Mouse (Mus musculus) gastrocnemius, postnatal 14 days (tissue): ENCODE results near the gene Ankrd23. TPM values are rescaled to one million over a fixed set of nuclear protein-coding genes. Genes with fewer than 3 reads are reported as not detected.
A peak's percentile ranks its signal among the peaks of the same experiment; 100 is the strongest.

Experiments
- DNase-seq: peaks from one replicate; pipeline ENCODE4 v3.0.0; 2021; ENCODE audit warnings: mixed read lengths
- intact Hi-C: fragments of 180-260 bp; cut with DNase I; formaldehyde crosslinking; loops from one replicate; pipeline ENCODE4 v1.15.1; 2025; ENCODE audit warnings: low total_unique reads
- total RNA-seq, 2 experiments: library from RNA; stranded (reverse); gene quantifications; 2 replicates each; pipeline ENCODE4 v1.2.3; 2021

Gene Ankrd23
- total RNA-seq, 2 experiments from 2014 or later, result 1,005 to 1,120 TPM

DNA sequence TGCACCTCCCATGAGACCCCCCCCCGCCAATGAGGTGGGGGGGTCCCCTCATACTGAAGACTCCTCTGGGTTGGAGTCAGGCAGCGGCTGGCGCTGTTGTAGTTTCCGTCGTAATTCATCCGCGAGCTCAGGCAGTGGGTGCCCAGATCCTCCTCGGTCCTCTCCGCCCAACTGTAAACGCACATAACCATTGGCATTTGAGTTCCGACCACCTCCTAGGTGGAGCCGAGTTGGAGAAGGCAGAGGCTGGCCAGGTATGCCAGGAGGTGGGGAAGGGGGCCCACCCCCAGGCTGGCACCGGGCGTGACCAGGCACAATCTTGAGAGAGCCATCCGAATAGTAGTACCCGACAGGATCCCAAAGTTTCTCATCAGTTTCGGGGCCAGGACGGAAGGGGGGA lies 12.8 kb upstream of the Ankrd23 start:
- no peak for DNase-seq
- intact Hi-C loops, result loop anchor here (5.0 kb wide), 1 partner anchor 133 kb away; the partner anchor contains the start of gene Fam178b

DNA sequence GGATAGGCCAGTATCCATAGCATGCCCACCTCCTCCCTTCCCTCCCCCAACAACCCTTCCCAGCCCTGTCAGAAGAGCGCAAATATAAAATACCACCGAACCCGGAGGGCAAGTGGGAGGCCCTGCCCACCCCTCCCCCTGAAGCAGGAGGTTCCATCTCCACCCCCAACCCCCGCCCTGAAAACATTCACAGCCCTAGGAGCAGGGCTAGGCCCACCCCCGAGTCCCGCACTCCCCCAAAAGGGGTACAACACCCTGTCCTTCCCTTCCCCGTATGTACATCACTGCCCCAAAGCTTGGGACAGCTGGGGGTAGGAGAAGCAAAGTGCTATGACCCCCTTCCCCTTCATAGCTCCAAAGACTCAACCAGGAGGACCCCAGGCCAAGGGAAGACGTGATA lies 12.1 kb upstream of the Ankrd23 start:
- intact Hi-C loops, result loop anchor here (5.0 kb wide), 1 partner anchor 134 kb away; the partner anchor contains the start of gene Fam178b
- DNase-seq, result no peak

- peak; percentile 59 for DNase-seq
- intact Hi-C loops, result loop anchor here (5.0 kb wide), 1 partner anchor 134 kb away; the partner anchor contains the start of gene Fam178b
These were observed 11.4 kb upstream of the Ankrd23 start for GRCm38 (mm10) chr1:36547981-36548598.

DNA sequence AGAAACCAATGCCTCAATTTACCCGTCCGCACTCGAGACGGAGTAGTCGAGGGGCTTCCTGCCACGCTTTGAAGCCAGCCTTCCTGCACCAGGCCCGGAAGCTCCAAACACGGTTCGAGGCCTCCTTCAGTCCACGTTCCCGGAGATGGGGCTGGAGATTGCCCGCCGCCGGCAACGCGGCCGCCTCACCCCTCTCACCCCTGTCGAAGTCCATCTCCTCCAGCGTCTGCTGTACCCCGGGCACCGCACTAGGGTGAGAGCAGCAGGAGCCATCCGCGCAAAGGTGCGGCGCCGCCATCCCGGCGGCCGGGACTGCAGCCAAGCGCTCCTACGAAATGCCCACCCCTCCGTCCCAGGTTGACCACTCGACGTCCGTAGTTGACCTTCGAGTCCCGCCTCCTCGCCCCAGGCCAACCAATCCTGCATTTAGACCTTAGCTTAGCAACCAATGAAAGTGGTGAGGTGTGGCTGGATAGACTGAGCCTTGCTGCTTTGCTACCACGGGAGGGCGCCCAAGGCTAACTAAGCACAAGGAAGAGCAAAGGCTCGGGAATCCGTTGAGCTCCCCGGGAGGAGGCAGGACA lies 10.3 kb upstream of the Ankrd23 start, which contains the start of gene Ankrd39:
Ankrd39 (minus strand) TSS at position 558 of the 584 bp plus-strand sequence.
- intact Hi-C loops, result loop anchor here (5.0 kb wide), 1 partner anchor 135 kb away; the partner anchor contains the start of gene Fam178b
- DNase-seq, result peak; percentile 98

- DNase-seq, result no peak
- intact Hi-C loops, result loop anchor here (5.0 kb wide), 1 partner anchor 136 kb away; the partner anchor contains the start of gene Fam178b
These were observed 9.3 kb upstream of the Ankrd23 start for GRCm38 (mm10) chr1:36545845-36546600.

DNA sequence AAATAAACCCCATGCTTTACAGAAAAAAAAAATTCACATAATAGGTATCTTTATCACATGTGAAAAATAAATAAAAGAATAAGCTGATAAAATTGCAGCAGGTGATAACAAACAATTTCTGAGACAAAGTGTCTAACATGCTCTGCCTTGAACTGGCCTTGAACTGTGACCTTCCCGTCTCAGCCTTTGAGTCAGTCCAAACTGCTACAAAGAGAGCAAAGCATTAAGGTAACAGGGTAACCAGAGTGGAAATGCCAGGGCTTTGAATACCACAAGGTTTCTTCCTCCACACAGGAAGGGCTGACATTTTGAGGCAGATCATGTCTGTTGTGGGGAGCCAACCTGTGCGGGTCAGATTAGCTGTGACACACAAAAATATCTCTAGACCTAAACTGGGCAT lies 8.7 kb upstream of the Ankrd23 start:
- intact Hi-C loops, result loop anchor here (5.0 kb wide), 1 partner anchor 137 kb away; the partner anchor contains the start of gene Fam178b
- no peak for DNase-seq

DNA sequence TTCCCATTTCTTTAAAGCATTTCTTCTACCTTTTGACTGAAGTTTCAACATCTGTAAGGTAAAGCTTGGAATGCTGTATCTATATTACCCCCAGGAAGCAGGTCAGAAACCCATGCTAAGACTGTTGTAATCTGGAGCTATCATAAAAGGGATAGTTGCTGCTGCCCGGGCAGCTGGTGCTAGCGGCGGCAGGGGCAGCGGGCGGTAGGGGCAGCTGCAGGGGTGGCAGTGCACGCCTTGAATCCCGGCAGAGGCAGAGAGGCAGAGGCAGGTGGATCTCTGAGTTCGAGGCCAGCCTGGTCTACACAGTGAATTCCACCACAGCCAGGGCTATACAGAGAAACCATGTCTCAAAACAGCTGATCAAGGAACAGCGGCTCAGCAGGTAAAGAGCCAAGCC lies 6.2 kb upstream of the Ankrd23 start:
- intact Hi-C loops, result no loop called here
- no peak for DNase-seq

GRCm38 (mm10) chr1:36541844-36542243 lies 5.2 kb upstream of the Ankrd23 start:
- DNase-seq, result no peak
- intact Hi-C loops, result no loop called here

DNA sequence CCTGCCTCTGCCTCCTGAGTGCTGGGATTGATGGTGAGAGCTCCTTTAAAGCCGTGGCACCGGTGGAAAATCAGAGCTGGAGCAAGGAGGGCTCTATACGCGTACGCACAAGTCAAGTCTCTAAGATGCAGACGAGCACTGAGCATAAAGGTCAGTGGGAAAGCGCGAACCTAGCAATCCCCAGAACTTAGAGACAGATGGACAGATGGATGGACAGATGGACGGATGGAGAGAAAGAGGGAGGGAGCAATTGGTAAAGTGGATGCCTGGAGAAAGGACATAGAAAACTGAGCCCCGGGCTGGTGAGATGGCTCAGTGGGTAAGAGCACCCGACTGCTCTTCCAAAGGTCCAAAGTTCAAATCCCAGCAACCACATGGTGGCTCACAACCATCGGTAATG lies 4.1 kb upstream of the Ankrd23 start:
- intact Hi-C loops, result no loop called here
- no peak for DNase-seq

GRCm38 (mm10) chr1:36540132-36540531 lies 3.4 kb upstream of the Ankrd23 start:
- no peak for DNase-seq
- intact Hi-C loops, result no loop called here

DNA sequence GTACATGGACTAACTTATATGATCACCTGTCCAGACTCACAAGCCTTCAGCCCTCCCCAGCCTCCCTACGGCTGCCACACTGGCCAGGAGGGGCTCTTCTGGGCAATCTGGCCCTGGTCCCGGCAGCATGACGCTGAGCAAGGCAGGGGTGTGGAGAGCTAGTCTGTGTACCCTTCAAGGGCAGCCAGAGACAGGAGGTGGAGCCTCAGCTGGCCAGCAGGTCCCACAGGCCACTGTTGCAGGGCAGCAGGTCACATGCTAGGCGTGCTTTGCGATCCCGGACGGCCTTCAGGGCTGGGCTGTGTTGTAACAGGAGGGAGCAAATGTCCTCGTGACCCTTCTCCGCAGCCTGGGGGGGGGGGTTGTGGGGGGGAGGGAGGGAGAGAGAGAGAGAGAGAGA lies 2.5 kb upstream of the Ankrd23 start, which contains the start of gene Gm42417:
Gm42417 (minus strand) TSS at position 244 of the 400 bp plus-strand sequence.
- intact Hi-C loops, result no loop called here
- DNase-seq, result peak; percentile 85

- intact Hi-C loops, result no loop called here
- no peak for DNase-seq
These were observed 2.0 kb upstream of the Ankrd23 start for GRCm38 (mm10) chr1:36538727-36539126.

- DNase-seq, result no peak
- intact Hi-C loops, result no loop called here
These were observed 320 bp downstream of the Ankrd23 start for GRCm38 (mm10) chr1:36536397-36536728.

- DNase-seq, result peak; percentile 83
- intact Hi-C loops, result no loop called here
These were observed 946 bp downstream of the Ankrd23 start for GRCm38 (mm10) chr1:36535477-36536396.

DNA sequence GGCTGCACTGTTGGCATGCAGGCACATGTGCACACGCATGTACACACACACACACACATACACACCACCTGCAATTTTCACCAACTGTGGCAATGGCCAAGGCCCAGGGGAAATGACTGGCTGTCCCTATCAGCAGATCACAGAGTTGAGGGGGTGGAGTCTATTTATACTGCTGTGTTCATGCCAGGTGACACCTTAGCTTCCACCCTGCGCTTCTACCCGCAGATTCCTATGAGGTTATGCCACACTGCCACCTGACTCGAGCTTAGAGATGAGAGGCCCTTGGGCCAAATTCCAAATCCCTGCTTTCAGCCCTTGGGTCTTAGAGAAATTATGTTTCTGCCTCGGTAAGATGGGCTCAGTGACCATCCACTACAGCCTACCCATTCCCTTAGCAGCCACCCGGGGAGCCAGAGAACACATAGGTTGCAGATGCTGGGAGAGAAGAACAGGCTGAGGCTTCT lies 2.1 kb downstream of the Ankrd23 start:
- DNase-seq, result no peak
- intact Hi-C loops, result no loop called here

DNA sequence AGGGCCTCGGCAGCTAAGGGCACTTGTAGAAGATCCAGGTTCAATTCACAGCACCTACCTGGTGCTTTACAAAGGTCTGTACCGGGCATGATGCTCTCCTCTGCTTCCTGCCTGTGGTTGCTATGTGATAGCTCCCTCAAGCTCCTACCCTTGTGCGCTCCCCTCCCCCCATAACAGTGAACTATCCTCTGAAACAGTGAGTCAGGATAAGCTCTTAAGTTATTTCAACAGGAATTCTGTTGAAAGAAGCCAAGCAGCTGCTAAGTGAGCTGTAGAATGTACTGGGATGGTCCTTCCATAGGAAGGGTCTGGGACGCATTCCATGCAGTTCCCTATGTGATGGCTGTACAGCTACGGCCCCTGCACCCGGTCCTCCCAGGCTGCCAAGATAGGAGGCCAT lies 3.1 kb downstream of the Ankrd23 start:
- DNase-seq, result no peak

DNA sequence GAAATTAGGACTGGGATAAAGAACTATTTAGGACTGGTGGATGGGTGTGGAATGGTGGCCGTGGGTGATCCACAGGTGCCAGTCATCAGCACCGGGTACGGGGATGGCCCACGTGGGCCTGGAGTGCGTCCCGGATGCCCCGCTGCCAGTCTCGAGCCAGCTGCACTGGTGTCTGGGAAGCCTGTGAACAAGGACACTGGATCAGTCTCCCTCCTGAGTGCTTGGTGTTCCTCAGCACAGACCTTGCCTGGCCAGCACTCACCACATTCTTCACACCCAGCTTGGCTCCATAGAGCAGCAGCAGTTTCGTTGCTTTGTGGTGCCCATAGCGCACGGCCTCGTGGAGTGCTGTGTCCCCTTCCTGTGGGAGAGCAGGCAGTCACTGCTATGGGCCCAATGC lies 5.2 kb downstream of the Ankrd23 start:
- no peak for DNase-seq
- intact Hi-C loops, result no loop called here

More for the DNA sequence above, 3.1 kb downstream of the Ankrd23 start:
- intact Hi-C loops, result no loop called here

DNA sequence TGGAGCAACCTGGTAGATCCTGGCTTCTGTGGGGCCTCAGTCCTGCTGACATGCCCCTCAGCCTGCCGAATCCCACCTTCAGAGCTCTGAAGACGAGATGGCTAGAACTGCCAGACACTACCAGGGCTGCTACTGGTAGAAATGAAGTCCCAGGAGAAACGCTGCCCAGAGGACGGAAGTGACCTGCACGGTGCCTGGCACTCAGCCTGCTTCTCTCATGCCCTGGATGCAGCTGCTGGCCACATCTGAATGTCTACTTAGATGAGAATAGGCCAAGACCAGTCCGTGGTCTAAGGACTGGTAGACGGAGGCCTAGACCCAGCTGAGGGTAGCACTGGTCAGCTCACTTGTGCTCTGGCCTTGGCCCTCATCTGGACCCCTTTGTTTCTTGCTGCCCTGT lies 5.7 kb downstream of the Ankrd23 start:
- no peak for DNase-seq
- intact Hi-C loops, result no loop called here

- intact Hi-C loops, result no loop called here
- DNase-seq, result no peak
These were observed 6.2 kb downstream of the Ankrd23 start for GRCm38 (mm10) chr1:36530485-36530884.
